Mouse (Mus musculus): Measurements from ENCODE around the gene Spats2l.

- TF ChIP-seq CTCF (IDR thresholded peaks at IDR 0.05) (no peak), EP300 (IDR thresholded peaks at IDR 0.05) (no peak)
Measured at GRCm38 (mm10) chr1:57751781-57752180, 22.2 kb upstream of the Spats2l start.
